Mouse (Mus musculus): Measurements from ENCODE around the gene Cwc22.

Cwc22 gene

GRCm38 (mm10) chr2:77911452-77911851 lies 34.7 kb downstream of the Cwc22 start:
- CTCF ChIA-PET = no interaction called here
- POLR2A ChIA-PET = no interaction called here

DNA sequence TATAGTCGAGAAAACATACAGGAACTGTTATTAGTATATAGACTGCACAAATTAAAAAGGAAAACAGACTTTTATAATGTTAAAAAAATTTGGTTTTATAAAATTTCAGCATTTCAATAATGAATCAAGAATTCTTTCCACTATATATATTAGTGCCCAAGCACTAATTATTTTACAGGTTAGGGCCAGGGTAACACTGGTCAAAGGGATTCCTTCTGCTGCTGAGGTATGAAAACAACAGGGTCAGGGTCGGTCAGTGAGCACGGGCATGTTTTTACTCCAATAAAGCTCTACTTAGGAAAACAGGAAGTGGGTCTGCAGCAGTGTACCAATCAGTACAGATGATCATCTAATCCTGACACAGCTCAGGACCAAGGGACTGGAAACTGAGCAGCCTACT lies 36.0 kb downstream of the Cwc22 start:
- POLR2A ChIA-PET = interaction anchor here in 1 of 4 experiments (1.3 kb wide), 1 partner anchor 18 kb away, joined by 3 read pairs; no protein-coding TSS in a partner anchor
- CTCF ChIA-PET = no interaction called here

DNA sequence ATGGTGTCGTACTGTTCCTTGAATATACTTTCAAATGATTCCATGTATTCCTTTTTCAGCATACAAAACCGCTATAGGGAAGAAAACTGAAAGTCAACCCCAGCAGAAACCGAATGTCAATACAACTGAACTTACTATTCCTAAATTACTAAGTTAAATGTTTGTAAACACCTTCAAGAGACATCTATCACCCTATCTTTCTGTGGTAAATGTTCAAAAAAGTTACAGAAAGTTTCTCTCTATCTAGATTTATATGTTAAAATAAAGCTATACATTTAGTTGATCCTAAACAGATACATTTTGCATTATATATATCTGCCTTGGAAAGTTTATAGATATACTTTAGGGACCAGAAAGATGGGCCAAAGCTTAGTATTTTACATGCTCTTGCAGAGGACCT lies 39.0 kb downstream of the Cwc22 start:
- ChIA-PET POLR2A (interaction anchor here in 2 of 4 experiments (0.6 to 0.7 kb wide), 2 partner anchors 835 to 969 kb away, joined by 3 read pairs; no protein-coding TSS in a partner anchor), CTCF (no interaction called here)

DNA sequence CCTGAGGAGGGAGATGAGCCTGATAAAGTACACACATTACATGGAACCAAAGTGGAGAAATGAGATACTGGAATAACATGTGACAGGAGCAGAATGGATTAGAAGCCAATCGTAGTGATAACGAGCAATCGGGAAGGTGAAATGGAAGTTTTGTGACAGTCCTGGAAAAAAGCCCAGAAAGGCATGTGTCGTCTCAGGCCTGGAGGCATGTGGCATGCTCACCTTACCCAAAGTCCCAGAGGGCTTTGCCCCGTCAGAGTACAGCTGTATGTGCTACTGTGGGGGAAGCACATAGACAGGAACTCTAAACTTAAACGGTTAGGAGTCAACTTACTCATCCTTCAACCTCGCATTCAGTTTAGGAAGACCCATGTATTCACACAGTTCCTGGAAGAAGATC lies 41.2 kb downstream of the Cwc22 start:
- CTCF ChIA-PET = no interaction called here
- POLR2A ChIA-PET = interaction anchor here in 2 of 4 experiments (0.6 to 1.7 kb wide), 3 partner anchors 23 to 818 kb away, joined by 3 to 7 read pairs (median 4); partner anchors contain the start of gene Cwc22 (in 1 of the 2)

GRCm38 (mm10) chr2:77904495-77904894 lies 41.7 kb downstream of the Cwc22 start:
- CTCF ChIA-PET = no interaction called here
- POLR2A ChIA-PET = interaction anchor here in 1 of 4 experiments (0.6 kb wide), 1 partner anchor 818 kb away, joined by 3 read pairs; no protein-coding TSS in a partner anchor

GRCm38 (mm10) chr2:77903979-77904378 lies 42.2 kb downstream of the Cwc22 start:
- POLR2A ChIA-PET = no interaction called here
- CTCF ChIA-PET = no interaction called here

- POLR2A ChIA-PET = no interaction called here
- CTCF ChIA-PET = no interaction called here
Observed at GRCm38 (mm10) chr2:77903098-77903497, 43.1 kb downstream of the Cwc22 start.

DNA sequence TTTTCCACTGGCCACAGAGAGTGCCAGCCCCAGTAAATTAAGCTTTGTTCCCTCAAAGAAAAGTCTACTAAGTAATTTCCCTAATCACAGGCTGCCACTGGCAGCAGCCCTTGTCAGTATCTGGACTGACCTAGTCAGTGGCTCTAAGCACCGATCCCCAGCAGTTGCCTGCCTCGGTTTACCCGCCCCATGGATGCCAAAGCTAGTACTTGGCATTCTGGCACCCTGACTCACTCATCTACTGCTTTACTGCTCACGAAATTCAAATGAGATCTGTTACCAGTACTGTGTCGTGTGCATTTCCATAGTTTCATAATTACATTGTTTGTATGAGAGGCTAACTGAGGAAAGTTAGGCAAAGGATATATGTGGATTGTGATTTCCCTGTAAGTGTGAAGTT lies 44.9 kb downstream of the Cwc22 start:
- ChIA-PET CTCF (no interaction called here), POLR2A (interaction anchor here in 1 of 4 experiments (1.3 to 1.7 kb wide), 2 partner anchors 9 to 14 kb away, joined by 3 to 5 read pairs; no protein-coding TSS in a partner anchor)

DNA sequence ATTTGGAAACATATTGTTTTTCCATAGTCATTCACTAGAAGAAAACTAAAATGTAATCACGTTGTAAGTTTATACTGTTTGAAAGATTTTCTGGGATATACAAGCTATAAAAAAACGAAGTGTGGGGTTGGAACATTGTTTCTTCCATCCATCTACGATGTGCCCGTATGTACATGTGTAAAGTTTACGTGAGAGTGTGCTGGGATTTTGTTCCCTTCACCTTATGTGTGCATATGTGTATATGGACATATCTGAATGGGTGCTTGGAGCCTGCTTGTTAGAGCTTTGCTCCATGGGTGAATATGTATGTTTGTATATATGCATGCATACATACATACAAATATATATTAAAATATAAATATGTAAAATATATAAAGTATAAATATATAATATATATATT lies 45.4 kb downstream of the Cwc22 start:
- CTCF ChIA-PET = no interaction called here

GRCm38 (mm10) chr2:77900111-77900510 lies 46.1 kb downstream of the Cwc22 start:
- ChIA-PET CTCF (no interaction called here), POLR2A (interaction anchor here in 1 of 4 experiments (1.3 to 1.7 kb wide), 2 partner anchors 8 to 15 kb away, joined by 3 to 5 read pairs; no protein-coding TSS in a partner anchor)

More for the DNA sequence above, 45.4 kb downstream of the Cwc22 start:
- POLR2A ChIA-PET = interaction anchor here in 1 of 4 experiments (1.3 to 1.7 kb wide), 2 partner anchors 9 to 14 kb away, joined by 3 to 5 read pairs; no protein-coding TSS in a partner anchor

- ChIA-PET POLR2A (interaction anchor here in 1 of 4 experiments (0.8 kb wide), 1 partner anchor 122 kb away, joined by 3 read pairs; no protein-coding TSS in a partner anchor), CTCF (no interaction called here)
Observed at GRCm38 (mm10) chr2:77898436-77898835, 47.7 kb downstream of the Cwc22 start.

DNA sequence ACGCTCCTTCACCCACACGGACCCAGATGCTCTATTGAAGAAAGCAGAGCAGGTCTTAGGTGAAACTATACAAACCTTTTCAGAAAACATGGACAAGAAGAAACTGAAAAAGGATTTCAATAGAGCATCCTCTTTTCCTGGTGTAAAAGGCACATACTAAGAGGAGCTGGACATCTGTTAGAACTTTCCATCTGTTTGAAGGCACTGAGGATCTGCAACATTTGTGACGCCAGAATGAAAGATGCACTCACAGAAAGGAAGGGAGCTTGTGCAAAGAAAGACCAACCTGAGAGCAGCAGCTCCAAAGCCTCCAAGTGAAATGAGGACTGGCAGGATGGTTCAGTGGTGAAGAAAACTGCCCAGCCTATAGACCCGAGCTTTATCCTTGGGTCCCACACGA lies 48.2 kb downstream of the Cwc22 start:
- CTCF ChIA-PET = no interaction called here
- POLR2A ChIA-PET = interaction anchor here in 1 of 4 experiments (1.4 kb wide), 1 partner anchor 8 kb away, joined by 3 read pairs; no protein-coding TSS in a partner anchor

- POLR2A ChIA-PET = interaction anchor here in 1 of 4 experiments (1.4 kb wide), 1 partner anchor 9 kb away, joined by 3 read pairs; no protein-coding TSS in a partner anchor
- CTCF ChIA-PET = no interaction called here
Observed at GRCm38 (mm10) chr2:77897558-77897899, 48.6 kb downstream of the Cwc22 start.

- POLR2A ChIA-PET = interaction anchor here in 1 of 4 experiments (1.1 to 1.4 kb wide), 2 partner anchors 9 to 36 kb away, joined by 3 read pairs; no protein-coding TSS in a partner anchor
- CTCF ChIA-PET = interaction anchor here in 1 of 4 experiments (0.6 kb wide), 1 partner anchor 1439 kb away, joined by 3 read pairs; no protein-coding TSS in a partner anchor
Observed at GRCm38 (mm10) chr2:77896843-77897557, 49.2 kb downstream of the Cwc22 start.

DNA sequence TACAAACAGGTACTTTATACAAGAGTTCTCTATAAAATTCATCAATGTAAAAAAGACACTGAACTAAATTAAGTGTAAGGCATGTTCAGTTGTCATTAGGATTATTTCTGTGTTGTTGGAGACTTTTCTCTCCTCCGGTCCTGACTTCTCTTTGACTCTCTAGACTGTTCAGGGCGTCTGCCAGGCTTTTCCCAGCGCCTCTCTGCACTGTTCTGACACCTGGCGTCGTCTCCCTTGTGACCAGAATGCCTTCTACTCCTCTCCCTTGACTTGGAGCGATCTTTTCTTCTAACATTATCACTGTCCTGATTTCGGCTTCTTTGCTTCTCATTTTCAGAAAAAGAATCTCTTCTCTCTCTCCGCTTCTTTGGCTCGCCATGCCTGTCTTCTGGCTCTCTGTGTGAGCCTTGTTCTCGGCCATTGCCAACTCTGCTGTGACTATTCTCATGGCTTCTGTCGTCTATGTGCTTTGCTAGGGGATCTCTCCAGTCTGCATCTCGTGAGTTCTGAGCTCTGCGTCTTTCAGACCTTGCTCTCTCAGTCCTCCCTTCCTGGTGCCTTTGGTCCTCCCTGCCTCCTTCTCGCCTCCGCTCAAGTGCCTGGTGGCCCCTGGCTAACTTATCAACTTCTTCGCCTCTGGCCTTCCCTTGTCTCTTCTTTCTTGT lies 50.1 kb downstream of the Cwc22 start:
- ChIA-PET POLR2A (interaction anchor here in 1 of 4 experiments (1.1 kb wide), 1 partner anchor 37 kb away, joined by 3 read pairs; no protein-coding TSS in a partner anchor), CTCF (interaction anchor here in 1 of 4 experiments (0.6 kb wide), 1 partner anchor 1440 kb away, joined by 3 read pairs; no protein-coding TSS in a partner anchor)

GRCm38 (mm10) chr2:77894896-77895295 lies 51.3 kb downstream of the Cwc22 start:
- CTCF ChIA-PET = no interaction called here
- POLR2A ChIA-PET = interaction anchor here in 1 of 4 experiments (1.6 kb wide), 1 partner anchor 24 kb away, joined by 3 read pairs; no protein-coding TSS in a partner anchor

GRCm38 (mm10) chr2:77893505-77893904 lies 52.7 kb downstream of the Cwc22 start:
- ChIA-PET POLR2A (interaction anchor here in 1 of 4 experiments (1.6 kb wide), 1 partner anchor 26 kb away, joined by 3 read pairs; no protein-coding TSS in a partner anchor), CTCF (no interaction called here)

GRCm38 (mm10) chr2:77892573-77892972 lies 53.6 kb downstream of the Cwc22 start:
- ChIA-PET CTCF (no interaction called here), POLR2A (interaction anchor here in 1 of 4 experiments (1.0 kb wide), 1 partner anchor 8 kb away, joined by 5 read pairs; no protein-coding TSS in a partner anchor)

DNA sequence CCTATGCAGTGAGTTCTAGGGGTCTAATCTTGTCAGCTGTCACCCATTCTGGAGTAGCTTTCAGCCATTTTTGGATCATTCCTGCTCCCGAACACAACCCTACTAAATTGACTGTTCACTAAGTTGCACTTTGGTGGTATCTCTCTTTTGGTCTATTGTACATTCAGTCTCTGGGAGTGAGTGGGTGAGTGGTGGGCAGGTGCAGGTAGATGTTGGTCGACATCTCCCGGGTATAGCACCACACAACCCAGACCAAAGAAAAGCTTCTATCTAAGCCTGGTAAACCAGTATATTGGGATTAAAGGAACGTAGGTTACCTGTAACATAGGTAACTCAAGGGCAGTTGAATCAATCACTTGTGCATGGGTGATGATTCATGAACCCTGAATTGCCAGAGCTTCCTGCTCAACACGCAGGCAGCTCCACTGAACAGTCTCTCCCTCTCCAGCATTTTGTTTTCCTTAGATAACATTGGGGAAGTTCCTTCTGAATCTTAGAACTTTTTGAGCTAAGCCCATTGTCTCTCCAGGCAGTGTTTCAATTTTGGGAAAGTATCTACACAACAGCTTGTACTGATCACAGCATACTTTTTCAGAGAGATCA lies 55.2 kb downstream of the Cwc22 start:
- CTCF ChIA-PET = no interaction called here

More for the DNA sequence above, 55.2 kb downstream of the Cwc22 start:
- POLR2A ChIA-PET = interaction anchor here in 2 of 4 experiments (0.5 to 1.3 kb wide), 3 partner anchors 35 to 623 kb away, joined by 3 read pairs; no protein-coding TSS in a partner anchor
